Mouse (Mus musculus) intestine, embryonic 16.5 days (tissue): Measurements from ENCODE around the gene Fam217b. TPM values are rescaled to one million over a fixed set of nuclear protein-coding genes. Genes with fewer than 3 reads are reported as not detected.
A peak's percentile ranks its signal among the peaks of the same experiment; 100 is the strongest.

ENCODE experiments used
- ATAC-seq: fragments of 200-750 bp; cut with Nextera tagmentation; 2 replicates; pipeline ENCODE4 v1.8.0; 2017; ENCODE audit warnings: moderate TSS enrichment, moderate library complexity
- H3K27ac ChIP-seq: fragments of 300-500 bp; sonication (generic); 2 replicates; pipeline ENCODE4 v1.5.1; 2014; ENCODE audit warnings: mild to moderate bottlenecking, low read length
- H3K27me3 ChIP-seq: fragments of 300-500 bp; sonication (generic); replicated peaks from 2 replicates; pipeline ENCODE4 v1.6.1; 2014; ENCODE audit warnings: low read length, control low read depth, mixed read lengths; ENCODE audit not compliant: control insufficient read depth, insufficient read depth
- H3K36me3 ChIP-seq: fragments of 300-500 bp; sonication (generic); 2 replicates; pipeline ENCODE4 v1.6.1; 2014; ENCODE audit warnings: low read length, control low read depth; ENCODE audit not compliant: control insufficient read depth, insufficient read depth
- H3K4me1 ChIP-seq: fragments of 300-500 bp; sonication (generic); 2 replicates; pipeline ENCODE4 v1.6.1; 2014; ENCODE audit warnings: low read length, control low read depth, mixed read lengths; ENCODE audit not compliant: control insufficient read depth, insufficient read depth
- H3K4me2 ChIP-seq: fragments of 300-500 bp; sonication (generic); 2 replicates; pipeline ENCODE4 v1.6.1; 2014; ENCODE audit warnings: low read depth, low read length, control low read depth
- H3K4me3 ChIP-seq: fragments of 300-500 bp; sonication (generic); 2 replicates; pipeline ENCODE4 v1.5.1; 2014; ENCODE audit warnings: mild to moderate bottlenecking, low read length
- H3K9ac ChIP-seq: fragments of 300-500 bp; sonication (generic); 2 replicates; pipeline ENCODE4 v1.6.1; 2014; ENCODE audit warnings: low read depth, low read length
- H3K9me3 ChIP-seq: fragments of 300-500 bp; sonication (generic); 2 replicates; pipeline ENCODE4 v1.6.1; 2016; ENCODE audit warnings: low read length, control low read depth; ENCODE audit not compliant: control insufficient read depth
- WGBS: fragments of 180-500 bp; shearing (Covaris S2); extraction: QIAGEN DNeasy Blood & Tissue Kit; methylation state at CpG from one replicate; pipeline ENCODE4 v1.1.7; 2014; 5-methylcytosine and 5-hydroxymethylcytosine counted together
- polyA plus RNA-seq: library from polyadenylated mRNA; unstranded; fragments of >200 nt; fragmentation: Nextera tagmentation; extraction: Ambion mirVana; gene quantifications from 2 replicates; pipeline ENCODE4 v1.2.1, GENCODE M21; 2015

The Fam217b gene
- polyA plus RNA-seq, 1 experiment from 2014 or later: 5.4 TPM

DNA sequence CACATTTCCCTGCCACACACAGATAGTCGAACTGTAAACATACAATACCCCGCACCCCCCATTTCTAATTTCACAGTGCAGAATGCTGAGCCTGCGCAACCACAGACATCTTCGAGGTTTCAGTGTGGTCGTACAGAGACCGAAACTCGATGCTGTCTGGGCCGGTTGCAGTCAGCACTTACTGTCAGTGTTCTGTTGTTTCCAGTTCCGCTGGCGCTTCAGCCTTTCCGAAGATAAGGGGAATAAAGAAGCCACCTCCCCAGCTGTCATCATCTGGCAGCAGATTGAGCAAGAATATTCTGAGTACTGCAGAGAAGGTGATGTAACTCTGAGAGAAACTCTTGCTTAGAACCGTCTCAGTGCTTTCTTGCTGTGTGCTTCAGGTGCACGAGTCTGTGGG lies 2.1 kb downstream of the Fam217b start:
- H3K9me3 ChIP-seq: no peaks in the 10 kb centered on the region
- no peak overlapping the region for H3K9ac ChIP-seq
- no peak overlapping the region for H3K4me2 ChIP-seq
- H3K27me3 ChIP-seq: no peaks in the 10 kb centered on the region
- H3K4me1 ChIP-seq: peaks cover 26% of the 10 kb centered on the region
- no peak for ATAC-seq
- no peak overlapping the region for H3K27ac ChIP-seq
- H3K4me3 ChIP-seq: no peak overlapping the region
- WGBS: 67% methylated on average over 13 of the region's 13 CpGs
- H3K36me3 ChIP-seq: no peaks in the 10 kb centered on the region; the same call in 1 of the 2 replicates

DNA sequence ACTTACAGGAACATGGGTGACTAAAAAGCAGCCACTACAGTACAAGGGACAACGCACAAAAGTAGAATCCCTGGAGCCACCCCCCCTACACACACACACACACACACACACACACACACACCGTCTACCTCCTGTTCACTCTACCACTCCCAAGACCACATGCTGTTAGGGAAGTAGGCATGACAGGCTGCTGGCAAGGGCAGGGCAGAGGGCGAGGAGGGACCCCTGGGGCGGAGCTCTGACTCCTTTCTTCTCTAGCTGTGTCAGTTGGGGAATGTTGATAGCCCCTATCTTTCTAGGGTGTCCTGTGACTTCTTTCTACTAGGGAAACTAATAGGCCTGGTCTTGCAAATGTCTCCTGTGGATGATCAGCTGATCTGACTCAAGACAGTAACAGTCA lies 2.6 kb downstream of the Fam217b start:
- H3K9ac ChIP-seq: no peak overlapping the region
- H3K4me1 ChIP-seq: peaks cover 25% of the 10 kb centered on the region
- no peak overlapping the region for H3K4me2 ChIP-seq
- no peaks in the 10 kb centered on the region; the same call in 1 of the 2 replicates for H3K36me3 ChIP-seq
- no peak overlapping the region for H3K4me3 ChIP-seq
- no peaks in the 10 kb centered on the region for H3K27me3 ChIP-seq
- ATAC-seq: no peak
- H3K27ac ChIP-seq: no peak overlapping the region
- 83% methylated on average over 4 of the region's 4 CpGs for WGBS
- H3K9me3 ChIP-seq: no peaks in the 10 kb centered on the region

DNA sequence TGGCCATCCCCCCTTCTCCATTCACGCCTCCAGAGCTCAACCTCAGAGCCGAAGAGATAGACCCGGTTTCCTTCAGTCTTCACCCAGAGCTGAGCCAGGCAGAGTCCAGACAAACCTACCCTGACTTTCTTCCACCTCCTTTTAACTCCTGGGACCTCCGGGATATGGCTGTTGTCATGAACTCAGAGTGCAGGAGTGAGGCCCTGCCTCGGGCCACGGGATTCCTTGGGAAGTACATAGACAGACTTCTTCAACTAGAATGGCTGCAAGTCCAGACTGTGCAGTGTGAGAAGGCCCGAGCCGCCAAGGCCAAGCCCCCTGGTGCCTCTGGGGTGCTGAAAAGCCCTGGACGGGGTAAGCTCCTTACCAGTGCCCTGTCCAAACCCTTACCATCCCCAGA lies 6.3 kb downstream of the Fam217b start:
- peaks cover 8% of the 10 kb centered on the region for H3K4me1 ChIP-seq
- no peak overlapping the region for H3K4me3 ChIP-seq
- no peaks in the 10 kb centered on the region; the same call in 1 of the 2 replicates for H3K36me3 ChIP-seq
- no peak overlapping the region for H3K4me2 ChIP-seq
- no peak overlapping the region for H3K27ac ChIP-seq
- H3K27me3 ChIP-seq: no peaks in the 10 kb centered on the region
- H3K9ac ChIP-seq: no peak overlapping the region
- H3K9me3 ChIP-seq: no peaks in the 10 kb centered on the region
- WGBS: 89% methylated on average over 9 of the region's 9 CpGs
- no peak for ATAC-seq

DNA sequence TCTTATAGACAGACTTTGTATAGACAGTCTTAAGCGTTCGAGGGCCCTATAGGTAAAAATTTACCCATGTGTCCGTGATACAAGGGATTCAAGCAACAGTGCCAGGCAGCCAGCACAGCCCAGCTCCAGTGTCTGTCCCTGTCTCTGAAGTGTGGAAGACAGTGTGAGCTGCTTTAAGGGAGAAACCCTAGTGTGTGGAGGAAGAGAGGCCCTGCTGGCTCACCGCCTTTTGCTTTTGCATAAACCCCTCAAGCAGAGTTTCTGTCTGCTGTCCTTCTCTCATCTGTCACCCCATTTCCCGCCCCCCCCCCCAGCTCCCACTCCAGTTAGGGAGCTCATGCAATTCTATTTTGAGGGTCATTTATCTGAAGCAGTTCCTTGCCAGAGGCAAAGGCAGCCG lies 7.3 kb downstream of the Fam217b start:
- 47% methylated on average over 6 of the region's 6 CpGs for WGBS
- Histone ChIP-seq H3K27me3 (no peaks in the 10 kb centered on the region), H3K4me1 (no peaks in the 10 kb centered on the region), H3K9ac (no peak overlapping the region), H3K9me3 (no peaks in the 10 kb centered on the region), H3K4me3 (no peak overlapping the region), H3K27ac (no peak overlapping the region), H3K36me3 (no peaks in the 10 kb centered on the region; the same call in 1 of the 2 replicates), H3K4me2 (no peak overlapping the region)
- no peak for ATAC-seq

DNA sequence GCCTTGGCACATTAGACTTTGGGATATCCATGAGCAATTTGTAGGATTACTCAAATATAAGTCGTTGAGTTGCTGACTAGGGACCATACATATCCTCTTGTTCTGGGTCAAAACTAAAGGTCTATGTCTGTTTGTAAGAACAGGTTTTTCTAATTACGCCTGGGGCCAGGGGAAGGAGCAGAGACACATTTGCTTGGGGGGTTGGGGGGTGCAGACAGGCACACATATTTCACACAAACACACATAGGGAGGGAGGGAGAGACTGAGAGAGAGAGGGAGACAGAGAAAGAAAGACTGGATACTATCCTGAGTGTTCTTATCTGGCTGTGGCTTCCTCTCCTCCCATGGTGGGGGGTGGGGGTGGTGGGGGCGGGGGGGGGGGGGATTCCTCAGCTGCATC lies 7.9 kb downstream of the Fam217b start:
- H3K9me3 ChIP-seq: no peaks in the 10 kb centered on the region
- H3K9ac ChIP-seq: no peak overlapping the region
- no peaks in the 10 kb centered on the region; the same call in 1 of the 2 replicates for H3K36me3 ChIP-seq
- no peak overlapping the region for H3K4me3 ChIP-seq
- ATAC-seq: no peak
- no peaks in the 10 kb centered on the region for H3K27me3 ChIP-seq
- peaks cover 3% of the 10 kb centered on the region; the same call in 1 of the 2 replicates for H3K4me1 ChIP-seq
- 35% methylated on average over 3 of the region's 3 CpGs for WGBS
- no peak overlapping the region for H3K27ac ChIP-seq
- H3K4me2 ChIP-seq: no peak overlapping the region

DNA sequence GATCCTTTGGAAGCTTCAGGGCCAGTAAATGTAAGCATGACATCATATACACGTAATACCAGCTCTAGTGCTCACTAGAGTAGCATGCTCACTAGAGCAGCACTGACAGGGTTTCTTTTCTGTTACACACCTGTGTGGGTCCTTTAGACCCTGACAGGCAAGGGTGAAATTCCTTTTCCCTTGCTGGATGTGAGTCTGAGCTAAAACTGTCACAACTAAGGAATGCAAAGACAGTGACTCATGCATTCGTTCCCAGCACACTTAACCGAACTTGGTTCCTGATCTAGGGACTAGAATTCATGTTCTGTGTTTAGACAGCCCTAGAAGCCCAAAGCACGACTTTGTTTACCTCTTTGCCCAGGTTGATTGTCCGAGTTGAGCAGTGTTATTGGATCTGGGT lies 8.9 kb downstream of the Fam217b start:
- WGBS: 64% methylated on average over 5 of the region's 5 CpGs
- ATAC-seq: no peak
- no peaks in the 10 kb centered on the region for H3K27me3 ChIP-seq

DNA sequence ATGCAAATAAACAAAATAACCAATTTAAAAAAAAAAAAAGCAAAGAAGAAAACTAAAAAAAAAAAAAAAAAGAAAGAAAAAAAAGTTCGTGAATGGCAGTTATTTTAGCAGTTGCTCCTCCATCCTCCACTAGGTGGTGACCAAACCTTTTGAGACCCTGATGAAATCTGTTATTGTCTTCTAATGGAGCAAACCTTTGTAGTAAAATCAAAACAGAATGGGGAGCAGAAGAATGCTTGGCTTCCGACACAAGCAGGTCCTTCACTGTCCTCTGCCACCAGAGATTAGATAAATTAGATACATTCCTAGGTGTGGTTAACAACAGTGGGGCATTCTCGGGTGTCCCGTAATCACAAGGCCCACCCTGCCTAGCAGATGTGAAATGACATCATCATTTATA lies 11.9 kb downstream of the Fam217b start:
- H3K4me3 ChIP-seq: no peak overlapping the region
- H3K4me2 ChIP-seq: no peak overlapping the region
- WGBS: 26% methylated on average over 4 of the region's 4 CpGs
- no peak overlapping the region for H3K9ac ChIP-seq
- H3K27ac ChIP-seq: no peak overlapping the region
- peaks cover 5% of the 10 kb centered on the region; the same call in 1 of the 2 replicates for H3K4me1 ChIP-seq
- no peaks in the 10 kb centered on the region for H3K36me3 ChIP-seq
- H3K9me3 ChIP-seq: no peaks in the 10 kb centered on the region
- ATAC-seq: peak; percentile 34; the same call in 1 of the 2 replicates
- H3K27me3 ChIP-seq: no peaks in the 10 kb centered on the region

More for the DNA sequence above, 8.9 kb downstream of the Fam217b start:
- Histone ChIP-seq H3K9ac (no peak overlapping the region), H3K4me3 (no peak overlapping the region), H3K4me1 (peaks cover 3% of the 10 kb centered on the region; the same call in 1 of the 2 replicates), H3K4me2 (no peak overlapping the region), H3K36me3 (no peaks in the 10 kb centered on the region; the same call in 1 of the 2 replicates), H3K9me3 (no peaks in the 10 kb centered on the region), H3K27ac (no peak overlapping the region)

DNA sequence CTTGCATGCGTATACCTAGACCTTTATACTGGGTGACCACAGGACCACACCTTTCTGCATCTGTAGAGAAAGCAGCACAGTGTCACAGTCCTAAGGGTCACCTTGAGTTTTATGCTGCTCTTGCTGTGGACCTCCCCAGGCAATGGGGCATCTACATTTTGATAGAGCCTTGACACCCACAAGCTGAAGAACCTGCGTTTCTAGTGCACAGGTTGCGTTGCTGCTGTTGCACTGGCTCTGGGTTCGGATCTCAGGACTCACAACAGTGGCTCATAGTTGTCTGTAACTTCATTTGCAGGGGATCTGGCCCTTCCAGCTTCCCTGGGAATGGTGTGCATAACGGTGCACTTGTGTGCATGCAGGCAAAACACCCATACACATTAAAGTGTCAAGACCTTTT lies 12.9 kb downstream of the Fam217b start:
- WGBS: 82% methylated on average over 5 of the region's 5 CpGs
- H3K36me3 ChIP-seq: no peaks in the 10 kb centered on the region
- no peak overlapping the region for H3K9ac ChIP-seq
- H3K4me2 ChIP-seq: no peak overlapping the region
- no peaks in the 10 kb centered on the region for H3K27me3 ChIP-seq
- no peaks in the 10 kb centered on the region for H3K9me3 ChIP-seq
- no peak overlapping the region for H3K27ac ChIP-seq
- no peak overlapping the region for H3K4me3 ChIP-seq
- peak; percentile 13; the same call in 1 of the 2 replicates for ATAC-seq
- H3K4me1 ChIP-seq: peaks cover 10% of the 10 kb centered on the region

DNA sequence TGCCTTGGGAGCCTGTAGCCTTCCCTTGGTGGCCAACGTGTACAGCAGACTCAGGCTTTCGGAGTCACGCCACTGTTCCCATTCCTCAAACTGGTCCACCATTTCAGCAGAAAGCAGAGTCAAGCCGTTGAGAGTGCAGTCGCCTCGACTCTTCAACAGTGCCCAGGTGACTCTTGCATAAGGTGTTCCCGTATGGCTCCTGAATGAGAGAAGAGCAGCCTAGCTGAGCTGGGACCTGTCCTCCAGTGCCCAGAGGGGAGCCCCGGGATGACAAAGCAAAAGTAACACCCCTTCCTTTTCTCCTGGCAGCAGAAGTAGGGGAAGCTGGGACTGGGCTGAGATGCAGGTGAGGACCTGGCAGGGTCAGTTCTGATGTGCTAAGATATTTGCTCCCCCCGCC lies 13.9 kb downstream of the Fam217b start:
- H3K4me1 ChIP-seq: peaks cover 10% of the 10 kb centered on the region
- ATAC-seq: no peak

DNA sequence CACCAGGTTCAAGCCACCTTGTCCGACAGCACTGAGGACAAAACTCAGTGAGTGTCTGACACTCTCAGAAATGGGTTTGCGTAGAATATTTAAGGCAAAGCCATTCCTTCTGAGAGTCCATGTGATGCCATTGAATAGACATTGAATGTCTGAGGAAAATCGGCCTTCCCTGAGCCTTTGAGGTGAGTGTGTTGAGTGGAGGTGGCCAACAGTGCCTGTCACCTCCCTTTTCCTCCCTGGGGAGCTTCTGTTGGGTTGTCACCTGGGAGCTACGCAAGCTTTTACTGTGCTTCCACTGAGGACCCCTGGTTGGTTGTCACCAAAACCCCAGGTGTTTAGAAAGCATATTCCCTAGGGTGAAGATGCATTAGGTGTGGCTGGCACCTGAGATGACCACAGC lies 14.4 kb downstream of the Fam217b start:
- 84% methylated on average over 4 of the region's 4 CpGs for WGBS
- no peak for ATAC-seq
- no peaks in the 10 kb centered on the region for H3K36me3 ChIP-seq
- no peaks in the 10 kb centered on the region for H3K9me3 ChIP-seq
- no peak overlapping the region for H3K27ac ChIP-seq
- no peak overlapping the region for H3K9ac ChIP-seq
- H3K27me3 ChIP-seq: no peaks in the 10 kb centered on the region
- no peak overlapping the region for H3K4me2 ChIP-seq
- peaks cover 10% of the 10 kb centered on the region for H3K4me1 ChIP-seq
- H3K4me3 ChIP-seq: no peak overlapping the region

More for the DNA sequence above, 13.9 kb downstream of the Fam217b start:
- Histone ChIP-seq H3K36me3 (no peaks in the 10 kb centered on the region), H3K4me3 (no peak overlapping the region), H3K9ac (no peak overlapping the region), H3K27me3 (no peaks in the 10 kb centered on the region), H3K4me2 (no peak overlapping the region), H3K9me3 (no peaks in the 10 kb centered on the region), H3K27ac (no peak overlapping the region)
- WGBS: 84% methylated on average over 9 of the region's 9 CpGs
